Mouse (Mus musculus): ENCODE data around the gene Armh3.
A peak's percentile ranks its signal among the peaks of the same experiment; 100 is the strongest.

The Armh3 gene

DNA sequence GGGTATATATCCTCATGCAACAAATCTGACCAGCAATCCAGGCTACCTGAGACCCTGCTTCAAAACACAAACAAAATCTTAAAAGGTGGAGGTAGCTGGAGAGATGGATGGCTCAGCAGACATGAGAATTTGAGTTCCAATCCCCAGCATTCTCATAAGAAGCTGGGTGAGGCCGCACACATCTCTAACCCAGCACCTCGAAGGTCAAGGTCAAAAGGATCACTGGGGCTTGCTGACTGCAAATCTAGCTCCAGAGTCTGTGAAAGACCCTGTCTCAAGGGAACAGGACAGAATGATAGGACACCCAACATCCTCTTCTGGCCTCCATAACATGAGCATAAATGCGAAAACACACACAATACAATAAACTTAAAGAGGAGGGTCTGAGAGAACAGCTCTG, 7.1 kb downstream of the Armh3 start:
- no peak for DNase-seq (ENCODE audit: low read depth, low spot score)

GRCm38 (mm10) chr19:45988238-45988637, 10.1 kb downstream of the Armh3 start:
- DNase-seq (ENCODE audit: low read depth, low spot score): no peak

DNA sequence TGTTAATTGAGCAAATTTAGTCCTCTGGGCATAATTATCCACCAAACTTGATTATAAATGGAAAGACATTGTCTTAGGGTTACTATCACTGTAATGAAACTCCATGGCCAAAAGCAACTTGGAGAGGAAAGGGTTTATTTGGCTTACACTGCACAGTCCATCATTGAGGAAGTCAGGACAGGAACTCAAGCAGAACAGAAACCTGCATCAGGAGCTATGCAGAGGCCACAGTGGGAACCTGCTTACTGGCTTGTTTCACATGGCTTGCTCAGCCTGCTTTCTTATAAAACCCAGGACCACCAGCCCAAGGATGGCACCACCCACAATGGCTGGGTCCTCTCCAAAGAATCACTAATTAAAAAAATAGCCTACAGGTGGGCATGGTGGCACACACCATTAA, 13.9 kb downstream of the Armh3 start:
- DNase-seq (ENCODE audit: low read depth, low spot score): no peak

- no peak for DNase-seq (ENCODE audit: low read depth, low spot score)
These were observed 37.5 kb downstream of the Armh3 start for GRCm38 (mm10) chr19:45960770-45961169.

- no peak for DNase-seq (ENCODE audit: low read depth, low spot score)
These were observed 41.6 kb downstream of the Armh3 start for GRCm38 (mm10) chr19:45956736-45957135.

DNA sequence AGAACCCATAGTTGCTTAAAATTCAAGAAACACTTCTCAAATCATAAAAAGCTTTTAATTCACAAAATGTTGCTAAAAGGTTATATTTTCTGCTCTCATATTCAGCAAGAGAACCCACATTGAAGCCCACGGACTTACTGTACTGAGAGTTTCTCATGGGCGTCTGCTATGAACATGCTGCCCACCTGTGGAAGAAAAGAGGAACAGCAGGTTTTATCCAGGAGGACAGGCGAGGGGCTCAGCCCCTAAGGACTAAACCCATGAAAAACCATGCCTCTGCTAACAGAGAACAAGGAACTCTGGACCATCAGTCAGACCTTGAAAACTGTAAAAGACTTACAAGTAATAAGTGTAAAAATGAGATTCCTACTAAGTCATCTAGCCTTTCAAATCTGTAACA, 45.0 kb downstream of the Armh3 start:
- peak; percentile 65 for DNase-seq (ENCODE audit: low read depth, low spot score)

DNA sequence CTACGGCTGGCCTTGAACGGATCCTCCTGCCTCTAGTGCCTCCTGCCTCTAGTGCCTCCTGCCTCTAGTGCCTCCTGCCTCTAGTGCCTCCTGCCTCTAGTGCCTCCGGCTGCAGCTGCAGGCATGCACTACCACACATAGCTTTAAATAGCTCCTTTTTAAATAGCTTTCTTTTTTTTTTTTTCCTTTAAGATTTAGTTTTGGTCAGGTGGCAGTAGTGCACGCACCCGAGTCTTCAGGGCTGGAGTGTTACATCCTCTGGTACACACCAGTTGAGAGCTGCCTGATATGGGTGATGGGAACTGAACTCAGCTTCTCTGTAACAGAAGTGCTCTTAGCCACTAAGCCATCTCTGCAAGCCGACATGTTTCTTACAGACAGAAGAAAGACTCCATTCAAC, 49.1 kb downstream of the Armh3 start:
- DNase-seq (ENCODE audit: low read depth, low spot score): no peak

DNA sequence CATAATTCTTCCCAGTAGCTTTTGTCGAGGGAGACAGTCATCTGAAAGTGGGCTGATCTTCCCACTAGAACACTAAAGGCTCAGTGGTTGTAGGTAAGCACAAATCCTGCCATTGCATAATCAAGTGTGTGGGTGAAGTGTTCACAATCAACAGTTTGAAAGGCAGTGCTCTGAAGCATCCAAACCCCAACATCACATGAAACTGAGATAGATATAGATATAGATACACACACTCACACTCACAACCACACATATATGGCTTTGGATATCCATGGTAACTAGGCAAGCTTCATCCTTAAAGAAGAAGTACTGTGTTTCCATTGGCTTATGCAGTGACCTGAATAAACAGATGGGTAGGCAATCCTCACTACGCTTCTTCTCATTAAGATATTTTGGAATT, 50.5 kb downstream of the Armh3 start:
- no peak for DNase-seq (ENCODE audit: low read depth, low spot score)

GRCm38 (mm10) chr19:45947286-45947685, 51.0 kb downstream of the Armh3 start:
- no peak for DNase-seq (ENCODE audit: low read depth, low spot score)

DNA sequence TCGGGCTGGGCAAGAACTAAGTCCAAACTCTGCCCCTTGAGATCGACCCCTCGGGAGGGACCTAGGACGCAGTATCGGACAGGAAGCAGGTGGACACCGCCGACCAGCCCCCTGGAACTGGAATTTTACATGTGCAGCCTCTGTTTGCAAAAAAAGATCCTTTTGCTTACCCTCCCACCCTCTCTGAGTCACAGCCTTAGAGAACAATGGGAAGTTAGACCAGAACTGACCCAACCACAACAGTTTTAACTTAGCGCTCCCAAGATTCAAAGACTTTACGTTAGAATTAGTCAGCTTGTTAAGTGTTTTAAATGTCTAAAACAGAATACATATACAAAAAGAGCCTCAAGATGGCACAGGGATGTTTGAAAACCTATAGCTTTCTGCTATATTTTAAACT, 51.7 kb downstream of the Armh3 start:
- no peak for DNase-seq (ENCODE audit: low read depth, low spot score)

DNA sequence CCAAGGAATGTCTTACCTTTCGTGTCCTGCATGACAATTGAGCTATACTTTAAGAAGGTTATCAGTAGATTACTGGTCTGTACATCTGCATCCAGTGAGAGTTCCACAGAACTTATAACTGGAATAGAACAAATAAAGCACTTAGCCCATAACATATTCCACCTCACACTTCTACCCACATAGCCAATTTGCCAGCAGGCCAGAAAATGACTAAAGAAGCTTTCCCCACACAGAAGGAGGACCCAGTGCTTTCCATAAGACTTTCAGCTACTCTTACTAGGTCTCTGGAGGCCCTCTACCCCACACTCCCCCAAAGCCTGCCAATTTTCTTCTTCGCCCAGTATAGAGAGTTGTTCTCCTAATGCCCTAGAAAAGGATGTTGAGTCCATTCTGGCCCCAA, 52.3 kb downstream of the Armh3 start:
- no peak for DNase-seq (ENCODE audit: low read depth, low spot score)

- no peak for DNase-seq (ENCODE audit: low read depth, low spot score)
These were observed 54.5 kb downstream of the Armh3 start for GRCm38 (mm10) chr19:45943758-45944157.

GRCm38 (mm10) chr19:45938064-45938463, 60.2 kb downstream of the Armh3 start:
- DNase-seq (ENCODE audit: low read depth, low spot score): no peak

- no peak for DNase-seq (ENCODE audit: low read depth, low spot score)
These were observed 60.8 kb downstream of the Armh3 start for GRCm38 (mm10) chr19:45937530-45937929.

DNA sequence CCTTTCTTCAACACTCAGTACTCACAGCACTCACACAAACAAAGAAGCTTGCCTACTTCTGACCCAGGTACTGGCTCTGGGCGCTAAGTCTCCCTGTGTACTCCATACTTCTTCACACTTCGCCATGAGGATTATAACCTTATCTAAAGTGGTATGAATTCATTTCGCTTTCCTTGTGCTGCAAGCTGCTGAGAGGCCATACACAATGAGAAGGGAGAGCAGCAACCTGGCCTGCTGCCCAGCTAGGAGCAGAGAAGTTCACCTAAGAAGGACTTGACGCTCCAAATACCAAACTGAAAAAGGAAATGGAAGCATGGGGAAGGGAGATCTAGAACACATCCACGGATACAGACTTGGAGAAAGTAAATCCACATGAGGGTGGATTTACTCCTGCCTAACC, 71.1 kb downstream of the Armh3 start:
- no peak for DNase-seq (ENCODE audit: low read depth, low spot score)

DNA sequence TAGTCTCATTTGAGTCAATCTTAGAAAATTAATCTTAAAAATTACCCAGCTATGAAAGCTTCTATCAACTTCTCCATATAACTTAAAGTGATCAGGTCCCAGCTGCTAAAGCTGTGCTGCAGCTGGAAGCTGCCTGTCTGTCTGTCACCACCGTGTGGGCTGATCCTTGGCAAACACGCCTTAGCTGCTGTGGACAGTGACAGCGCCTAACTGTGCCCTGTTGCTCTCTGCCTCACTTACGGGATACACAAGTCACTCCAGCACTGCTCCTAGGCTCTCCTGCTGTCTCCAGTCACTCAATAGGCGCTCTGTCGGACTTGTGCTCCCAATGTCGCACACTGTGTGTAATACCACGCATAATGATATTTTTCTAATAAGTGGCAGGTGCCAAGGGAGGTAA, 71.9 kb downstream of the Armh3 start:
- DNase-seq (ENCODE audit: low read depth, low spot score): no peak

GRCm38 (mm10) chr19:45920299-45921090, 77.8 kb downstream of the Armh3 start:
- DNase-seq (ENCODE audit: low read depth, low spot score): no peak

DNA sequence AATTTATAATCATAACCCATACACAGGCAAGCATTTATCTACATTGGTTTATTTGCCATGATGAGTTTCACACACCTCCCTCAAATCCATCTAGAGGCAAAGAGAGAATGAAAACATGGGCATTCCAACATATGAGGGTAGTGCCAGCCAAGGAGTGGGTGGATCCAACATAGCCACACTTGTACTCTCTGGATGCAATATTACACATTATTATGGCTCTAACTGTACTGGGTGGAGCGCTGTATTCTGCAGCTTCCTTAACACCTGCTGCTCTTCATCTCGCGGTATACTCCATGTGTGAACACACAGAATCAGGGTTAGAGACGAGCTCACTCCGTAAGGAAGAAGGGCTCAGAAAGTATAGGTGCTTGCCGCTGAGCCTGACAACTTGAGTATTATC, 79.9 kb downstream of the Armh3 start:
- DNase-seq (ENCODE audit: low read depth, low spot score): no peak

GRCm38 (mm10) chr19:45917856-45918255, 80.4 kb downstream of the Armh3 start:
- no peak for DNase-seq (ENCODE audit: low read depth, low spot score)

DNA sequence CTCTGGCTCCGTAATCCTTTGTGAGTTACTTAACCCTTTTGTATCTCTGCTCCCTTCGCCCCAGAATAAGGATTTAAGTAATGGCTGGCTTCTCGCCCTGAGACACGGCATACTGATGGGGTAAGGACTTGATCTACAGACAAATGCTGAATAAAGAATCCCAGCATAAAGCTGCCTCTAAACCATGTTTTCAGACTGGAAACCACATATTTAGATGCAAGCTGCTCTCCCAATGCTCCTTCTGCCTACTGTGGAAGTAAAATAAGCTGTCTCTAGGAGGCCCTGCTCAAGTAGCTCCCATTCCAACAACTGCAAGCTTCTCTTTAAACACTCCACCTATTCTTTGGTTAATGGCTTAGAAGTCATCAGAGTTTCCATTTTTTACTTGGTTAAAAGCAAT, 81.8 kb downstream of the Armh3 start:
- DNase-seq (ENCODE audit: low read depth, low spot score): no peak

- DNase-seq (ENCODE audit: low read depth, low spot score): no peak
These were observed 82.3 kb downstream of the Armh3 start for GRCm38 (mm10) chr19:45916026-45916425.

- DNase-seq (ENCODE audit: low read depth, low spot score): no peak
These were observed 85.3 kb downstream of the Armh3 start for GRCm38 (mm10) chr19:45913036-45913435.

- no peak for DNase-seq (ENCODE audit: low read depth, low spot score)
These were observed 85.9 kb downstream of the Armh3 start for GRCm38 (mm10) chr19:45912376-45912775.
